Mouse (Mus musculus) hindbrain, embryonic 11.5 days (tissue): ENCODE results near the gene Cited2. TPM values are rescaled to one million over a fixed set of nuclear protein-coding genes. Genes with fewer than 3 reads are reported as not detected.

ENCODE experiments used
- ATAC-seq: fragments of 200-750 bp; cut with Nextera tagmentation; 2 replicates; pipeline ENCODE4 v1.8.0; 2017; ENCODE audit warnings: mild to moderate bottlenecking, moderate TSS enrichment, moderate library complexity; ENCODE audit not compliant: low FRiP score
- DNase-seq: peaks from one replicate; pipeline ENCODE4 v3.0.0-alpha.2; 2015; ENCODE audit warnings: low spot score
- H3K27ac ChIP-seq: fragments of 300-500 bp; sonication (generic); 2 replicates; pipeline ENCODE4 v1.5.1; 2014; ENCODE audit warnings: mild to moderate bottlenecking, low read depth, low read length
- H3K27me3 ChIP-seq: fragments of 300-500 bp; sonication (generic); 2 replicates; pipeline ENCODE4 v1.6.1; 2014; ENCODE audit warnings: mild to moderate bottlenecking, low read length, moderate library complexity, mixed read lengths; ENCODE audit not compliant: control insufficient read depth, insufficient read depth
- H3K36me3 ChIP-seq: fragments of 300-500 bp; sonication (generic); 2 replicates; pipeline ENCODE4 v1.6.1; 2014; ENCODE audit warnings: mild to moderate bottlenecking, low read length, moderate library complexity, mixed read lengths; ENCODE audit not compliant: control insufficient read depth, insufficient read depth
- H3K4me1 ChIP-seq: fragments of 300-500 bp; sonication (generic); replicated peaks from 2 replicates; pipeline ENCODE4 v1.6.1; 2014; ENCODE audit warnings: low read length, mixed read lengths; ENCODE audit not compliant: control insufficient read depth, insufficient read depth
- H3K4me2 ChIP-seq: fragments of 300-500 bp; sonication (generic); replicated peaks from 2 replicates; pipeline ENCODE4 v1.6.1; 2014; ENCODE audit warnings: mild to moderate bottlenecking, low read depth, low read length
- H3K4me3 ChIP-seq: fragments of 300-500 bp; sonication (generic); 2 replicates; pipeline ENCODE4 v1.5.1; 2014; ENCODE audit warnings: low read depth, low read length
- H3K9ac ChIP-seq: fragments of 300-500 bp; sonication (generic); 2 replicates; pipeline ENCODE4 v1.6.1; 2014; ENCODE audit warnings: low read depth, low read length
- H3K9me3 ChIP-seq: fragments of 300-500 bp; sonication (generic); 2 replicates; pipeline ENCODE4 v1.6.1; 2016; ENCODE audit warnings: low read length; ENCODE audit not compliant: control insufficient read depth
- WGBS: fragments of 180-500 bp; shearing (Covaris S2); extraction: QIAGEN DNeasy Blood & Tissue Kit; methylation state at CpG from one replicate; pipeline ENCODE4 v1.1.7; 2014; 5-methylcytosine and 5-hydroxymethylcytosine counted together
- polyA plus RNA-seq: library from polyadenylated mRNA; unstranded; fragments of >200 nt; fragmentation: Nextera tagmentation; extraction: Ambion mirVana; gene quantifications from 2 replicates; pipeline ENCODE4 v1.2.1, GENCODE M21; 2014

Cited2 gene
- polyA plus RNA-seq, 1 experiment from 2014 or later, result 109 TPM

- ATAC-seq (no peak), DNase-seq (peak; percentile 69)
- Histone ChIP-seq H3K9me3 (no peaks in the 10 kb centered on the region), H3K4me3 (no peak overlapping the region), H3K27me3 (no peaks in the 10 kb centered on the region), H3K36me3 (no peaks in the 10 kb centered on the region), H3K27ac (peak overlapping the region; percentile 1; the same call in 1 of the 2 replicates), H3K4me2 (peak overlapping the region; percentile 24), H3K9ac (no peak overlapping the region), H3K4me1 (no peaks in the 10 kb centered on the region; the same call in 1 of the 2 replicates)
- 19% methylated on average over 15 of the region's 15 CpGs for WGBS
These were observed 4.3 kb downstream of the Cited2 start for GRCm38 (mm10) chr10:17727161-17727925.

- Histone ChIP-seq H3K4me2 (no peak overlapping the region), H3K4me1 (no peaks in the 10 kb centered on the region; the same call in 1 of the 2 replicates)
These were observed 4.9 kb downstream of the Cited2 start for GRCm38 (mm10) chr10:17727926-17728279.

GRCm38 (mm10) chr10:17728711-17729110 is 5.7 kb downstream of the Cited2 start:
- H3K4me3 ChIP-seq, result no peak overlapping the region
- no peak for DNase-seq
- no peak overlapping the region for H3K27ac ChIP-seq
- no peak overlapping the region for H3K9ac ChIP-seq
- H3K27me3 ChIP-seq, result no peaks in the 10 kb centered on the region
- H3K36me3 ChIP-seq, result no peaks in the 10 kb centered on the region
- no peak for ATAC-seq
- no peaks in the 10 kb centered on the region; the same call in 1 of the 2 replicates for H3K4me1 ChIP-seq
- 34% methylated on average over 4 of the region's 4 CpGs for WGBS
- H3K9me3 ChIP-seq, result no peaks in the 10 kb centered on the region
- H3K4me2 ChIP-seq, result no peak overlapping the region

More at GRCm38 (mm10) chr10:17727926-17728279, 4.9 kb downstream of the Cited2 start:
- H3K4me3 ChIP-seq, result no peak overlapping the region
- H3K27me3 ChIP-seq, result no peaks in the 10 kb centered on the region
- peak overlapping the region; percentile 1; the same call in 1 of the 2 replicates for H3K27ac ChIP-seq
- no peak overlapping the region for H3K9ac ChIP-seq
- H3K36me3 ChIP-seq, result no peaks in the 10 kb centered on the region
- DNase-seq (no peak), ATAC-seq (no peak)
- H3K9me3 ChIP-seq, result no peaks in the 10 kb centered on the region
- WGBS, result 13% methylated on average over 5 of the region's 5 CpGs

GRCm38 (mm10) chr10:17729476-17729875 is 6.5 kb downstream of the Cited2 start:
- H3K4me1 ChIP-seq, result no peaks in the 10 kb centered on the region; the same call in 1 of the 2 replicates
- H3K9me3 ChIP-seq, result no peaks in the 10 kb centered on the region
- DNase-seq (no peak), ATAC-seq (no peak)
- no peaks in the 10 kb centered on the region for H3K27me3 ChIP-seq
- H3K9ac ChIP-seq, result no peak overlapping the region
- H3K4me3 ChIP-seq, result no peak overlapping the region
- no peak overlapping the region for H3K4me2 ChIP-seq
- no peak overlapping the region for H3K27ac ChIP-seq
- WGBS, result 69% methylated on average over 6 of the region's 6 CpGs
- no peaks in the 10 kb centered on the region for H3K36me3 ChIP-seq

GRCm38 (mm10) chr10:17733057-17733456 is 10.0 kb downstream of the Cited2 start:
- ATAC-seq, result no peak

GRCm38 (mm10) chr10:17742581-17742980 is 19.6 kb downstream of the Cited2 start:
- 97% methylated on average over 2 of the region's 2 CpGs for WGBS
- no peaks in the 10 kb centered on the region for H3K27me3 ChIP-seq
- no peaks in the 10 kb centered on the region for H3K4me1 ChIP-seq
- H3K27ac ChIP-seq, result no peak overlapping the region
- no peak for ATAC-seq
- H3K9ac ChIP-seq, result no peak overlapping the region
- no peaks in the 10 kb centered on the region for H3K36me3 ChIP-seq
- H3K4me2 ChIP-seq, result no peak overlapping the region
- no peaks in the 10 kb centered on the region for H3K9me3 ChIP-seq
- DNase-seq, result no peak
- H3K4me3 ChIP-seq, result no peak overlapping the region

More at GRCm38 (mm10) chr10:17733057-17733456, 10.0 kb downstream of the Cited2 start:
- no peaks in the 10 kb centered on the region for H3K9me3 ChIP-seq
- no peak overlapping the region for H3K9ac ChIP-seq
- DNase-seq, result peak; percentile 84
- H3K27ac ChIP-seq, result no peak overlapping the region
- H3K4me1 ChIP-seq, result no peaks in the 10 kb centered on the region
- no peaks in the 10 kb centered on the region for H3K27me3 ChIP-seq
- no peaks in the 10 kb centered on the region for H3K36me3 ChIP-seq
- no peak overlapping the region for H3K4me3 ChIP-seq
- 15% methylated on average over 4 of the region's 4 CpGs for WGBS
- no peak overlapping the region for H3K4me2 ChIP-seq

- no peaks in the 10 kb centered on the region for H3K4me1 ChIP-seq
- no peak overlapping the region for H3K4me3 ChIP-seq
- DNase-seq (no peak), ATAC-seq (no peak)
- 84% methylated on average over 5 of the region's 5 CpGs for WGBS
- no peak overlapping the region for H3K27ac ChIP-seq
- H3K27me3 ChIP-seq, result no peaks in the 10 kb centered on the region
- H3K4me2 ChIP-seq, result no peak overlapping the region
- no peaks in the 10 kb centered on the region for H3K36me3 ChIP-seq
- no peak overlapping the region for H3K9ac ChIP-seq
- H3K9me3 ChIP-seq, result 0 out of 2 replicates have a peak, but pooled peaks cover 3% of the 10 kb centered on the region
These were observed 29.5 kb downstream of the Cited2 start for GRCm38 (mm10) chr10:17752478-17752877.

GRCm38 (mm10) chr10:17759772-17760171 is 36.8 kb downstream of the Cited2 start:
- Histone ChIP-seq H3K27me3 (no peaks in the 10 kb centered on the region), H3K36me3 (no peaks in the 10 kb centered on the region), H3K4me1 (no peaks in the 10 kb centered on the region), H3K4me2 (no peak overlapping the region), H3K9ac (no peak overlapping the region), H3K4me3 (no peak overlapping the region), H3K9me3 (0 out of 2 replicates have a peak, but pooled peaks cover 3% of the 10 kb centered on the region), H3K27ac (no peak overlapping the region)
- no peak for DNase-seq
- no peak for ATAC-seq
- WGBS, result 89% methylated on average over 3 of the region's 3 CpGs
